Mouse (Mus musculus) v-Abl transformed pro-B cells (cell line): ENCODE results near the gene Irf2.

ENCODE experiments used
- in situ Hi-C, 2 experiments: fragments of 400-800 bp; cut with MboI; formaldehyde crosslinking; loops; one replicate each; pipeline ENCODE4 v1.15.1; 2025; ENCODE audit not compliant: unreplicated experiment in 2 of 2

Irf2 gene

DNA sequence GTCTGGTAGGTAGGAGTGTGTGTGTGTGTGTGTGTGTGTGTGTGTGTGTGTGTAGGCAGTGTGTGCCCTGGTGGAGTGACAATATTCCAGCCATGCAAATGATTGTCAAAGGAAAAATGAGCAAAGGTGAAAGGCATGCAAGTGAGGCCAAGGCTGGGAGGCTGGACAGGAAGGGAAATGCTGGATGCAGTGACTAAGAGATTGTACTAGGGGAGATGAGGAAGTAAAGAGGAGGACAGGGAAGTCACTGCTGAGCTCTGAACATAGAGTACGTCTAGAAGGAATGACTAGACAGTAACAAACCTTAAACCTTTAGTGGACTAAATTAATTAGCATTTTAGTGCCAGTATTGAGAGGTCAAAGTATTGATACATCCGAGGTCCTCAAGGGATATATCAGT, 53.1 kb downstream of the Irf2 start:
- in situ Hi-C loops = no loop called here

DNA sequence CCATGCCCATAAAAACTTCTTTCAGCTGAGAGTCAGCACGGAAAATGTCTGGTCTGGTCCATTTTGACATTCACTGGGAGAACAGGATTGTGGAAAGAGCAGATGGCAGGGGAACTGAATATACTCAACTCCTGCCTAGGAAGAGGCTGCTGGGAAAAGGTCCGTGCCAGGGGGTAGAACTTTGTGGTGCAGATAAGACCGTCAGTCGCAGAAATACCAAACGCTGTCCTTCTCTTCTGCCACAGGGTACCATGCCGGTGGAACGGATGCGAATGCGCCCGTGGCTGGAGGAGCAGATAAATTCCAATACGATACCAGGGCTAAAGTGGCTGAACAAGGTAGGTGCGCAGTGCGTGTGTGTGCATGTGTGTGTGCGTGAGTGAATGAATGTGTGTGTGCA, 53.7 kb downstream of the Irf2 start:
- in situ Hi-C loops = no loop called here

DNA sequence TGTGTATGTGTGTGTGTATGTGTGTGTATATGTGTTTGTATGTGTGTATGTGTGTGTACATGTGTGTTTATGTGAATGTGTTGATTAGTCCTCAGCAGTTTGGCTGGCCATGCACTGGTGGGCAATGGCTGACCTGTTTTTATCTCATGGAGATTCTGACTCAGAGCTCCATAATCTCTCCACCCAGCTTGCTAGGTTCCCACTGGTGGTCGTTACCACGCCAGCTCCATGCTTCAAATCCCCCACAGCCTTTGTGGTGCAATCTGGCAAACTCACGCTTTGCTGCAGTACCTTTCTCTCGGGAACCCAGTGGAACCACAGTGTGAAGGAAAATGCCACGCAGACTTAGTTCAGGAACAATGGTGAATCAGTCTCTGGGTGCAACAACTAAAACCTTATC, 54.8 kb downstream of the Irf2 start:
- in situ Hi-C loops = no loop called here

DNA sequence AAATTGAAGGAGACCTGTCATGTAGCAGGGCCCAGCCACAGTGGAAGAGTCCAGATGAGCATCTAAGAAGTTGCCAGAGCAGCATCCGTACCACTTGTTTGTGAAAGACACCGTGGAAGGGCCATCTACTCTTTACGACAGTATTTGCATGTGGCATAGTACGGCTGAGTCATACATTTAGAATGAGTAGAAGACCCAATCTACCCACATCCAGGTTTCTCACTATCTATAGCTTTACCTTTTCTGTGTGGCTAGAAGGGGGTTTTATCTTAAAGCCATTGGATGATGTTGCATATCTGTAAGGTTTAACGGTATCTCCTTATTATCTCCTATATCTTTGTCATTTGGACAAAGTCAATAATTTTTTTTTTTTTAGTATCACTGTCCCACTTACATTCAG, 59.7 kb downstream of the Irf2 start:
- in situ Hi-C loops = no loop called here

DNA sequence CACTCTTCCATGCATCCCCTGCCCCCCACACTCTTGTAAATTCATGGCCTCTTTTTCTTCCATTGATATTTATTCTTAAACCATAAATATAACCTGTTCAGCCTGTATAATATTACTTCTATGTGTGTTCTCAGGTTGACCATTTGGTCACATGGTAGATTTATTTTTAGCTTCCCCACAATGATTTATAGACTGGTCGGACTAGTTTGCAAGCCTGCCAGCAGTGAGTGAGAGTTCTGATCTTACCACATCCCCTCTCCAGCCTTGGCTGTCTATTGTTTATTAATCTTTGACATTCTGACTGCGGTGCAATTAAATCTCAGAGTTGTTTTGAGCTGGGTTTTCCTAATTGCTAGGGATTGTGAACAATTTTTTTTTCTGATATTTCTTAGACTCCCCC, 60.2 kb downstream of the Irf2 start:
- in situ Hi-C loops = no loop called here

DNA sequence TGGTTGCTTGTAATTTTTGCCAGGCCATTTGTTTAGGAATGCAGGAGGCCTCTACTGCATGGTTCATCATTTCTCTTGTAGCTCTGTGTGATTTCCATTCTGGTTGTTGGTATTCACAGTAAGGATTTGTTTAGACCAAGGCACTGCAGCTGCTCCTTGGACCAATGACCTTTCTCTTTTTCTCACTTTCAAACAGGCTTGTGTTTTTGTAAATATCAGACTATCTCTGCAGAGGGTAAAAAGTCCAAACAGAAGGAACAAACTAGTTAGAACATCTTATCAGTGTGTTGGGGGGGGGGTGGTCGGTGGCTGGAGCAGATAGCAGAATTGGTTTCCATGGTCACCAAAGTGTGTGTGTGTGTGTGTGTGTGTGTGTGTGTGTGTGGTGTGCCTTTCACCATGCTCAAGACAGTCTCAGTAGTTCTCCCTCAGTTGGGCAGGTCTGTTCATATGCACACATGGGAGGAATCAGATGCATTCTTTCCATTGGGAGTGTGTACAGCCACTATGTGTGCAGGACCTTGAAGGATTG, 61.7 kb downstream of the Irf2 start:
- in situ Hi-C loops = no loop called here

DNA sequence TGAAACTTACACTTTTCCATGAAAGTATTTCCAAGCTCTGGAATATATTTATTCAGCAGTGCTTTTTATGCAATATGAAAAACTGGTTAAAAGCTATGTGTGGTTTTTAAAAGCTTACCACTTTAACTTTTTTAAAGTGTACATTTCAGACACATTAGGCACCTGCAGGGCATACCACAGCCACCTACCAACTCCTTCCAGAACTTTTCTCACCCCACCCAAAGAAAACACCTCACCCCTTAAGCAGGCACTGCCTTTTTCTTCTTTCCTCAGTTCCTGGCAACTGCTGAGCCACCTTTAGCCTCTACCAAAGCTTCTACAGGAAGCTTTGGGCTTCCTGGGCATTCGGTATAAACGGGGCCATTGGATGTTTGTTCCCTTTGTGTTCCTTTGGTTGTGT, 62.5 kb downstream of the Irf2 start:
- in situ Hi-C loops = no loop called here

DNA sequence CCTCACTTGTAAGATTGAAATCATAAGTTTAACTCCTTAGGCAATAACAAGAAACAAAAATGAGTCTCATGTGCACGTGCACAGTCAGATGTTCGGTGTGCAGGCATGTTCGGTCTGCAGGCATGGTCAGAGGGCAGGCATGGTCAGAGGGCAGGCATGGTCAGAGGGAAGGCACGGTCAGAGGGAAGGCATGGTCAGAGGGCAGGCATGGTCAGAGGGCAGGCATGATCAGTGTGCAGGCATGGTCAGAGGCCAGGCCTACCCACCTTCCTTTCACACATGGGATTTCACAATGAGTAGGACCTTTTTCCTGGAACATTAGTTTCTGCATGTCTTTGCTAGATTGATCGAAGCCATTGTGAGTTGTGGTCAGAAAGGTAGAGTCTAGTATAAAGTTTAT, 65.2 kb downstream of the Irf2 start:
- in situ Hi-C loops = no loop called here

DNA sequence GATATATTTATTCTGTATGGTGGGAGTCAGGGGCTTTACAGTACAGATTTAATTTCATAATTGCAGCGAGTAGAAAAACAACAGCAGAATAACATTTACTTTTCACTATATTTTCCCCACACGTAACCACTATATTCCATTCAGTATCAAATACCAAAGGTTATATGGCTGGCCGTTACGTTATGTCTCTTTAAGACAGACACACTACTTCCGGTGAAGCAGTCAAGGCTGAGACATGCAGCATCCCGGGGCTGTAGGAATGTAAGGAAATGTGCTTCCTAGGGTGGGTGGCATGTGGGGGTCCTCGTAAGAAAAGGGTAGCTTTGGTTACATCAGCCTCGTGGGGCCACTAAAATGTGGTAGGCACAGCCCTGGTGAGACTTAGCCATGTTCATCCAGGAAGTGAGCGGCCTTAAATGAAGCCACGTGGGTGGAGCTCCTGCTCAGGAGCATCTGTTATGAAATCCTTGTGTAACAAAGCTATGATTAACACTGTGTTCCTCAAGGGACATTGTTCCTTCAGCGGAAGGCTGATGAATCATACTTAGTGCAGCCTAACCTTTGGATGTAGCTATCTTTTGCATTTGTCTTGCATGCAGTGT, 71.6 kb downstream of the Irf2 start:
- in situ Hi-C loops = no loop called here

DNA sequence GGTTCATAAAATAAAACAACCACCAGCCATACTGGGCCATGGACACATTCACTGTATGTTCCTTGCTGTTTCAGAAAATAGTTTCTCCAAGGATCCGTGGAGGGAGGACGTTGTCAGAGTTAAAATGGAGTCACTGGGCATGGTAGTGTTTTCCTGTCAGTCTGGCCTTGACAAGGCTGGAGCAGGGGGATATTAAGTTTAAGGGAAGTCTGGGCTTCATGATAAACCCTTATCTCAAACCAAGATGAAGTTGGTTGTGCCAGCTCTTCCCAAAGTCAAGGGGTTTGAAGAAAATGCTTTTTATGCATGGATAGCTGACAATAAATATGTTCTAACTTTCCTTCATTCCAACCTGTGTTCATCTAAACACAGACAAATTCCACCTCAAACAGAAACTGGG, 72.4 kb downstream of the Irf2 start:
- in situ Hi-C loops = no loop called here

DNA sequence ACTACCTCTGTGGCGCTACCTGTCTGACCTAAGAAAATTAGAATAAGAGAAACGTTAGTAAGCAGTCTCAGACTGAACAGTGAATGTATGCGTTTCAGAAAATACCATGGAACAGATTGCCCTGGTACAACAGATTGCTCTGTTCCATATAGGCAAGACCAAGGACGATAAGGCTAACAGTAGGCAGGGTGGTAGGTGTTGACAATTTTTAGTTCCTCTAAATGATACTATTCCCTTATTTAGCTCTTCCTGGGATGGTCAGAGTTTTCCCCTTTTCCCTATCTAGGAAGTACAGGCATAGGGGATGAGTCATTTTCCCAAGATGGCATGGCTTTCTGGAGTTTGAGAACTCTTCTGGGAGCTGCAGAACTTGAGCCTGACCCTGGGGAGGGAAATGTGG, 73.4 kb downstream of the Irf2 start:
- in situ Hi-C loops = no loop called here

DNA sequence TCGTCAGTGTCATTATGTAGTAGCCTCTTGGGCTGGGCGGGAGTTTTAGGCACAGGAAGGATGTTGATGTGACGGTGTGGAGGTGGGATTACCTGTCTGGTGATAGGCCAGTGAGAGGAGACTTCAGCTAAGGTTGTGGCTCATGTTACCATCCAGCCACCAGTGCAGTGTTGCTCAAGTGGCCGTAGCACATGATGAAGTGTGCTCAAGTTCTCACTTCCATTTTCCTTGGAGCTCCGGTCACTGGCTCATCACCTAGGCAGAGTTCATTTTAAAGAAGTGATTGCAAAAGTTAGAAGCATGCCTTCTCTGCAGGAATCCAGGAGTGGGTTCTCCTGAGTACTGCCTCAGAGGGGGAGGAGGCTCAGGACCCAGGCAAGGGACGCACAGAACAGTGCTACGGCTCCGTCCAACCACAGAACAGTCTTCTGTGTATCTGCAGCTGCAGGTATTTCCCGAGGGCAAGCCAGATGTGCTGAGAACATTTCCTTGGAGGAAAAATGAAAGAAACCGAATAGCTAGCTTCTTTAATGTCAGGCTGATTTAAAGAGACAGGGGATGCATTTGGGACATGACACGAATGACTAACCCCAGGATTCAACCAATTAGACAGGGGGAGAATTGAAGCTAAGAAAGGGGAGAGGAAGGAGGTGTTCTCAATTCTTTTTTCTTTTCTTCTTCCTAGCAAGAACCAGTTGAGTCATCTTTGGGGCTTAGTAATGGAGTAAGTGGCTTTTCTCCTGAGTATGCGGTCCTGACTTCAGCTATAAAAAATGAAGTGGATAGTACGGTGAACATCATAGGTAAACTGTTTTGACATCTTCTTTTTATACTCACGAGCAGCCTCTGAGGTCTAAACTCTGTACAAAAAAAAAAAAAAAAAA, 78.8 kb downstream of the Irf2 start:
- in situ Hi-C loops = no loop called here

DNA sequence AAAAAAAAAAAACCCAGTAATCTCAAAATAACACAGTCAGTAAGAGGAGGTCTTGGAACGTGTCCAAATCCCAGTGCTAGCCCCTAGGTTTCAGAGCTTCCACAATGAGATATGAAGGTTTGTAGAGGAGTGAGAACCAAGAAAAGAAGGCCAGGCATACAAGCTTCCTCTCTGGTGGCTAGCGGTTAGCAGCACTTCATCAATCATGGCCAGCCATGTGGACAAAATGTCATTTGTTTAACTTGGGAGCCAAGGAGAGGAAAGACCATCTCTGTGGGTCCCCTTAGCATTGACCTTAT, 79.4 kb downstream of the Irf2 start:
- in situ Hi-C loops = no loop called here

DNA sequence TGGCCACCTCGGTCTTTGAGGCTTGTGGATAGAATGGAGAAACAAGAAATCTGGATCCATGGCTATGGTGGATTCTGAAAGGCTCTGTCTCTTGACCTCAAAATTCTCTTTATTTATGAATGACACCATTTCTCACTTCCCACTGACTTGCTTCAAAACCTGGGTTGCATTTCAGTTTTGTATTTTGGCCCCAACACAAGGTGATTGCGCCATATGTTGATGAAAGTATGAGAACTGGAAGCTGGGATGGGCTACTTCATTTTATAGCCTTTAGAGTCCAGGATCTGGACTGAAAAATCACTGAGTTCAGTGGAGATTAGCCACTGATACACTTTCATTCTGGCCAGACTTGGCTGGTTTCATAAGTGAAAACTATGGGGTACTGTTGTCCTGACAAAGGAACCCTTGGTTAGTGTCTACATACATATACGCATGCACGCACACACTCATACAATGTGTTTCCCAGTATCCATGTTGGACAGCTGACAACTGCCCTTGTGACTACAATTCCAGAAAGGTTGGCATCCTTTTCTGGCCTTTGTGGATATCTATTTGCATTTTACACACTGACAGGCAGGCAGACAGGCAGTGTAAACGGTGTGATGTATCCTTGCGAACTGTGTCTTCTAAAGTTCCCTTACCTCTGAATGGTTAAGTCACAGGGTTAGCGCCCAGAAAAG, 89.3 kb downstream of the Irf2 start:
- in situ Hi-C loops = loop anchor here in 1 of 2 experiments (25.0 kb wide), 1 partner anchor 483 kb away; no protein-coding TSS in a partner anchor

DNA sequence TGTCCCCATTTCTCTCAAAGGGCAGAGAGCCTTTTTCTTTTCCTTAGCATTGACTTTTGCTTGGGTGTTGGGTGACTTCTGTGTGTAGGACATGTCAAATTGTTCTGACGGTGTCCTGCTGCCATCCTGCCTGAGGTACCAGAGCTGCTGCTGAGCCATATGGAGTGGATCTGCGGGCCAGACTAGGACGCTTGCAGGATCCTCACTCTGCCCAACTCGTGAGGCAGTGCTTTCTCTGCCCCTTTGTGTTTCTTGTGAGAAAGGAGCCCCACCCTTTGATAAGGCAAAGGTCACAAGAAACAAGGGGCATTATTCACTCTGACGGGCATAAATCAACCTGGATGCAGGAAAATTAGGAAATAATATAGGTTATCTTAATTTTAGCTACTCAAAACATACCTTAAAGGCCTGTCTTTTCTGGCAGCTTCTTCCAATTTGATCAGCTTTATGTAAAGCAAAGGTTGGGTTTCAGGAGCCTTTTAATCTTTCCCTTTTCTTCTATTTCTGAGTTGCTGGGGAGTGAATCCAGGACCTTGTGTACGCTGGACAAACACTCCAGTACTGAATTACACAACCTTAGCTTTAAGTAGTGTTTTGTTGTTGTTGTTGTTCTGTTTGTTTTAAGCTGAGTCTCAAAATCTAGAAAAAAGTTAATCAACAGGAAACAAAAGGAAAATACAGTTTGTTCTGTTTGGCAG, 90.0 kb downstream of the Irf2 start:
- in situ Hi-C loops = loop anchor here in 1 of 2 experiments (25.0 kb wide), 1 partner anchor 483 kb away; no protein-coding TSS in a partner anchor

DNA sequence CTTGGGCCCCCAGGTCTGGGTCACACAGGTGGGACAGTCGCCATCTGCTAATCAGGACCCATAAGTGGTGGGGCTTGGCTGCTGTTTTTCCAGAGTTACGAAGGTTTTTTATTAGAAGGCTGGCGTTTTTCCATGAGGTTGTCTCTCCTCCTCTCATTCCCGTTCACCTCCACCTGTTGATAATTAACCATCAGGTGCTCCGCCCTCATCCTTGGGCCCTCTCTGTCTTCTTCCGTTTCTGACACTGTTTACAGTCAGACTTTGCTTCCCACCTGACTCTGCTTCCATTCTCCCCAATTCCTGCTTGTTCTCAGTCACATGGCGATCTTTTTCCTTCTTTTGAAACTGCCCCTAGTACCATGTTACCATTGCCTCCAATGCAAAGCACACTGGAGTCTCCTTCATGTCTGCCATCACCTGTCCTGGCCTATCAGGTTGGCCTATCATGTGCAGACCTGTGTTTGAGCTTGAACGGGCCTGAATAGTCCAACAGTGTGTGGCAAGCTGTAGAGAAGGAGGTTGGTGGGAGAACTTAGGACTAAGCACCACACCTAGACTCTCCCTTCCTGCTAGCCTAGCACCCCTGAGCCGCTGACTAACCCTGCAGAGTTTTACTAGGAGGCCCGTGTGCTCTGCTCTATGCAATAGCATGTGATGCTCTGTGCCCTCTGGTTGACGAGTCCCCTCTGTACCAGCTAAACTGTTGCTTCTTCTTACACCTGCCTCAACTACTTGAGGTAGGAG, 90.8 kb downstream of the Irf2 start:
- in situ Hi-C loops = loop anchor here in 1 of 2 experiments (25.0 kb wide), 1 partner anchor 482 kb away; no protein-coding TSS in a partner anchor

DNA sequence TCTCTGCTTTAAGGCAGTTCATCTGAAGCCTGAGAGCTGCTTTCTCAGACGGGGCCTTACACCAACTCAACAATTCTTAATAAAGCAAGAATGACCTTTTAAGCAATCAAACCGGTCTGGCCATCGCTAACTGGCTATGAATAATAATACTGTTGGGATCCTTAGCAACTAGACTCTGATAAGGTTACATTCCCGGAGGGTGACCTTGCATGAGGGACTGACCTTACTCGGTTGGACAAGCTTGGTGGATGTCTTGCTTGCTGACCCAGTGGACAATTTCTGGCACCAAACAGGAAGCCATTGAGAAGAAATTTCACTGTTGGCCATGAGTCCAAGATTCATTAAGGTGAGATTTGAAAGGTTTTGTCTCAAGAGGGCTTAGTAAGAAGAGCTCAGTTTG, 92.4 kb downstream of the Irf2 start:
- in situ Hi-C loops = loop anchor here in 1 of 2 experiments (25.0 kb wide), 1 partner anchor 480 kb away; no protein-coding TSS in a partner anchor

DNA sequence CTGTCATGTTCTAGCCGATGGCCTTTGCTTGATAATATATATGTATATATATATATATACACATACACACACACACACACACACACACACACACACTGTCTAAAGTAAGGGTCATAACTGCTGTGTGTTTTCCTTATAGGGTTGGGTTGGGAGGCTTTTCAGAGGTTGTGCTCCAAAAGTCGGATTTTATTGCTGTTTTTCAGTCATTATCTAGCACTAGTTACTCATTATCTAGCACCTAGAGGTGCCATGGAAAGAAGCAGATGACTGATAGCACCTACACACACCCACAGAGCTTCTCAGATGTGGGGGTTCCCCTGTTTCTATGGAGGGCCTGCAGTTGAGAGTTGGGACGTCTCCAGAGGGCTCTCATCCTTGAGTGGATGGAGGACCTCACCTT, 92.9 kb downstream of the Irf2 start:
- in situ Hi-C loops = loop anchor here in 1 of 2 experiments (25.0 kb wide), 1 partner anchor 480 kb away; no protein-coding TSS in a partner anchor

DNA sequence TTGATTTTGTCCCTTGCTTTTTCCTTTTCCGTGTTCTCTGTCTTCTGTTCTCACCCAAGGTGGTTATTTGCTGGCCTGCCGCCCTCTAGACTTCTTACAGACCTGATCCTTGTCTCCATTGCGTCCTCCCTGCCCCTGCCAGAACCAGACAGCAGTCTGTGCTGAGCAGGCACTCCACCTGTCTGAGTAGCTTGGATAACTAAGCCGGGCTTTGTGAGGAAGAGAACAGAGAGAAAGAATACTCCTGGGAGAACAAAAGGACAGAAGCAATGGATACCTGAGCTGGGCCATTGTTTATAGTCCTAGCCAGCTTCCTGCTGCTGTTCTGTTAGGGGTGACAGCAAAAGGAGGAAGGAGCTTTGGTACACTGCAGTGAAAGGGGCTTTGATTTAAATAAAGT, 94.2 kb downstream of the Irf2 start:
- in situ Hi-C loops = loop anchor here in 1 of 2 experiments (25.0 kb wide), 1 partner anchor 479 kb away; no protein-coding TSS in a partner anchor

DNA sequence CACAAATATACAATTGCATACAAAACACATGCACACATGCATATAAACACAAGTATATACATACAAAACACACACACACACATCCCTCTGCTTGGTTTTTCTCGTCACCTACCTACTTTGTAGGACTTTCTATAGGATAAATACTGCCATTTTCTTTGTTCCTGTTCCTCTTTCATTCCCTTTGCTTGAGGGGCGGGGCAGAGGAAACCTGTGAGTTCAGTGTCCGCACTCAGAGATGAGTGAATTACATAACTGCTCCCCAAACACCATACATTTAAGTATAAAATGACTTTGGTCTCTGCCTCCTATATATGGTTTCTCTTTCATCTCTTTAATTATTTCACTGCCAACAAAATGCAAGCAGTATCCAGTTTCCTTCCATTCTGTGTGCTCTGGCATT, 94.9 kb downstream of the Irf2 start:
- in situ Hi-C loops = loop anchor here in 1 of 2 experiments (25.0 kb wide), 1 partner anchor 478 kb away; no protein-coding TSS in a partner anchor
